Mouse (Mus musculus): ENCODE results near the gene Isl2. TPM values are rescaled to one million over a fixed set of nuclear protein-coding genes. Genes with fewer than 3 reads are reported as not detected.

The Isl2 gene
- polyA plus RNA-seq (2012; ENCODE audit: low replicate concordance) = not detected in 2 replicates

GRCm38 (mm10) chr9:55538377-55538776 is at the start of gene Isl2:
Gene Isl2, plus strand, starts transcription at chr9:55538672.

DNA sequence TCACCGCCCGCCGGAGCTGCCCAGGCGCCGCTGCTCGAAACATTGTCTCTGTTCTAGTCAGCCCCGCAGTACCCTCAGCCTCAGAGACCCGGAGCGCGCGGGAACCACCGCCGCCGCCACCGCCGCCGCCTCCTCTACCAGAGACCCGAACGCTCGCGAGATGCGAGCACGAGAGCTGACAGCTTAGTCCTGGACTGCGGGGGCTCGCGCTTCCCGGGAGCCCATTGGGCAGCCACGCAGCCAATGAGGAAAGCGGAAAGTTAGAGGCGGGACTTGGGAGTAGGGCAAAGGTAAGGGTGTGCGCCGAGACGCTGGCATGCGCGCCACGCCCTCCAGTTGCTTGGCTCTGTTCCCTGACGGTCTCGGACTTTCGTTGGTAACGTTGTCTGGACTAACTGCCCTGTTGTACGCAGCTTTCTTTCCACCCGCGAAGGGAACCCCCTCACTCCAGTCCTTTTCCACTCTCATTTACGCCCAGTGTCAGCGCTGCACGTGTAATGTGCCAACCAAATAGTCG is 26.4 kb upstream of the Isl2 start, which contains the start of gene Etfa:
Gene Etfa (minus strand): TSS at position 217 of the 517 bp plus-strand sequence.

Other genes starting within 250 kb of the Isl2 start
- gene Nrg4, start 211.8 kb upstream of the Isl2 start, polyA plus RNA-seq (2012; ENCODE audit: low replicate concordance) = 0.09 and 0.27 TPM in 2 replicates
- 0.21 and 0.51 TPM in 2 replicates for gene Tmem266, start 211.8 kb upstream of the Isl2 start, polyA plus RNA-seq (2012; ENCODE audit: low replicate concordance)
- 21.7 and 31.5 TPM in 2 replicates for gene Etfa, start 26.4 kb upstream of the Isl2 start, polyA plus RNA-seq (2012; ENCODE audit: low replicate concordance)